27 mouse cellular contexts compared by ENCODE assay signal in genomic region chr2:19490262-19490661, GRCm38 (mm10). TPM values are rescaled to one million over a fixed set of nuclear protein-coding genes. Genes with fewer than 3 reads are reported as not detected.
"Had no signal": no experiment of that assay in that cellular context is flagged by ENCODE, and none has a peak within 500 bp of the region (broad histone marks: within the 10 kb centered on the region; RNA-seq: fewer than 3 reads in every experiment).

No protein-coding gene starts in this region.

- H3K9me3 ChIP-seq: liver, embryonic 13.5 days; liver, embryonic 15.5 days; lung, embryonic 15.5 days; megakaryocyte, embryonic 14.5 days; midbrain, embryonic 13.5 days; neural tube, embryonic 13.5 days; neural tube, embryonic 15.5 days had no signal

- H3K27me3 ChIP-seq: liver, embryonic 13.5 days; liver, embryonic 15.5 days; lung, embryonic 15.5 days; midbrain, embryonic 13.5 days; neural tube, embryonic 13.5 days; neural tube, embryonic 15.5 days had no signal

- H3K4me2 ChIP-seq: liver, embryonic 13.5 days; liver, embryonic 15.5 days; lung, embryonic 15.5 days; midbrain, embryonic 11.5 days; midbrain, embryonic 13.5 days; neural tube, embryonic 13.5 days; neural tube, embryonic 15.5 days had no signal

- H3K9ac ChIP-seq: liver, embryonic 13.5 days; liver, embryonic 15.5 days; liver, postnatal 0 days; lung, embryonic 15.5 days; midbrain, embryonic 13.5 days; neural tube, embryonic 13.5 days; neural tube, embryonic 15.5 days had no signal

- DNase-seq: liver, embryonic 13.5 days; liver, postnatal 0 days; lung, adult 2 months; lung, postnatal 14 days; lung, postnatal 36 days; right cerebral cortex, adult 18-20 months; right cerebral cortex, postnatal 25 days; right cerebral cortex, postnatal 4 days; spleen, adult 18-20 months; thymus, adult 2 months; thymus, postnatal 25 days; thymus, postnatal 4 days had no signal

- ATAC-seq: liver, postnatal 0 days; lung, postnatal 0 days; midbrain, embryonic 13.5 days; midbrain, embryonic 16.5 days had no signal

- H3K4me1 ChIP-seq: liver, embryonic 13.5 days; liver, embryonic 15.5 days; lung, embryonic 15.5 days; megakaryocyte, embryonic 14.5 days; midbrain, embryonic 13.5 days; neural tube, embryonic 13.5 days; neural tube, embryonic 15.5 days had no signal

- H3K4me3 ChIP-seq: liver, embryonic 13.5 days; liver, embryonic 15.5 days; lung, embryonic 15.5 days; megakaryocyte, embryonic 14.5 days; midbrain, embryonic 13.5 days; myocyte; neural tube, embryonic 13.5 days; neural tube, embryonic 15.5 days had no signal

- H3K27ac ChIP-seq: liver, embryonic 13.5 days; liver, embryonic 15.5 days; lung, embryonic 15.5 days; macrophage; midbrain, embryonic 13.5 days; neural tube, embryonic 13.5 days; neural tube, embryonic 15.5 days had no signal

- H3K36me3 ChIP-seq: liver, embryonic 13.5 days; liver, embryonic 15.5 days; lung, embryonic 15.5 days; midbrain, embryonic 13.5 days; neural tube, embryonic 13.5 days; neural tube, embryonic 15.5 days had no signal

RNA-seq across cellular contexts. Expression of gene Ptf1a, which starts 44.8 kb away (rescaled TPM):
- polyA plus RNA-seq: liver, embryonic 13.5 days; liver, embryonic 15.5 days; liver, postnatal 0 days; lung, adult 2 months; lung, embryonic 15.5 days; lung, postnatal 0 days; macrophage; midbrain, embryonic 16.5 days; myocyte; neural tube, embryonic 15.5 days; small intestine, adult 2 months; stomach, embryonic 14.5 days; testis, adult 2 months; urinary bladder, adult 2 months had no signal
